Mouse (Mus musculus) heart, adult 8-10 months (tissue): ENCODE measurements at regions not wholly inside any gene's neighbourhood (a gene's known extent, or its start where the extent isn't known, plus 50 kb on each side); places are given as distances from the start of the nearest gene placed in this dataset.

Experiments
- DNase-seq: peaks from one replicate; pipeline ENCODE4 v3.0.0; 2022; ENCODE audit warnings: low spot score

GRCm38 (mm10) chr11:112219046-112219720 is 562.8 kb upstream of the Sox9 start:
- no peak for DNase-seq

GRCm38 (mm10) chr11:112234492-112235116 is 547.4 kb upstream of the Sox9 start:
- DNase-seq: no peak

GRCm38 (mm10) chr11:112238960-112239884 is 542.8 kb upstream of the Sox9 start:
- no peak for DNase-seq

GRCm38 (mm10) chr11:112252548-112252947 is 529.5 kb upstream of the Sox9 start:
- no peak for DNase-seq

- no peak for DNase-seq
Measured at GRCm38 (mm10) chr11:112253061-112253460, 529.0 kb upstream of the Sox9 start.

GRCm38 (mm10) chr11:112256326-112256725 is 525.7 kb upstream of the Sox9 start:
- DNase-seq: no peak

- DNase-seq: no peak
Measured at GRCm38 (mm10) chr11:112264077-112264476, 517.9 kb upstream of the Sox9 start.

- no peak for DNase-seq
Measured at GRCm38 (mm10) chr11:112270911-112271310, 511.1 kb upstream of the Sox9 start.

GRCm38 (mm10) chr11:112278566-112278965 is 503.5 kb upstream of the Sox9 start:
- DNase-seq: no peak

GRCm38 (mm10) chr11:112282911-112283310 is 499.1 kb upstream of the Sox9 start:
- DNase-seq: no peak

- DNase-seq: no peak
Measured at GRCm38 (mm10) chr11:112298901-112299341, 483.1 kb upstream of the Sox9 start.

- DNase-seq: no peak
Measured at GRCm38 (mm10) chr11:112303091-112303490, 478.9 kb upstream of the Sox9 start.

- DNase-seq: no peak
Measured at GRCm38 (mm10) chr11:112325850-112326249, 456.2 kb upstream of the Sox9 start.

GRCm38 (mm10) chr11:112327606-112328005 is 454.4 kb upstream of the Sox9 start:
- no peak for DNase-seq

GRCm38 (mm10) chr11:112345133-112345532 is 436.9 kb upstream of the Sox9 start:
- no peak for DNase-seq

GRCm38 (mm10) chr11:112345586-112345985 is 436.4 kb upstream of the Sox9 start:
- DNase-seq: no peak

GRCm38 (mm10) chr11:112346089-112346488 is 435.9 kb upstream of the Sox9 start:
- DNase-seq: no peak

GRCm38 (mm10) chr11:112346532-112346931 is 435.5 kb upstream of the Sox9 start:
- no peak for DNase-seq

GRCm38 (mm10) chr11:112355311-112355710 is 426.7 kb upstream of the Sox9 start:
- no peak for DNase-seq

- no peak for DNase-seq
Measured at GRCm38 (mm10) chr11:112366715-112367114, 415.3 kb upstream of the Sox9 start.

- no peak for DNase-seq
Measured at GRCm38 (mm10) chr11:112370941-112371340, 411.1 kb upstream of the Sox9 start.

GRCm38 (mm10) chr11:112400069-112400468 is 382.0 kb upstream of the Sox9 start:
- DNase-seq: no peak
